Mouse (Mus musculus) forebrain, embryonic 10.5 days (tissue): Measurements from ENCODE around the gene Rtn3. TPM values are rescaled to one million over a fixed set of nuclear protein-coding genes. Genes with fewer than 3 reads are reported as not detected.

Experiments
- DNase-seq: peaks from one replicate; pipeline ENCODE4 v3.0.0-alpha.2; 2017; ENCODE audit warnings: low spot score; ENCODE audit errors: extremely low spot score
- H3K27ac ChIP-seq: fragments of 300-500 bp; sonication (generic); 2 replicates; pipeline ENCODE4 v1.5.1; 2016; ENCODE audit warnings: mild to moderate bottlenecking
- H3K27me3 ChIP-seq: fragments of 300-500 bp; sonication (generic); 2 replicates; pipeline ENCODE4 v1.6.1; 2016; ENCODE audit warnings: mild to moderate bottlenecking; ENCODE audit not compliant: poor library complexity, severe bottlenecking
- H3K36me3 ChIP-seq: fragments of 300-500 bp; sonication (generic); replicated peaks from 2 replicates; pipeline ENCODE4 v1.6.1; 2016; ENCODE audit warnings: mild to moderate bottlenecking, moderate library complexity
- H3K4me1 ChIP-seq: fragments of 300-500 bp; sonication (generic); 2 replicates; pipeline ENCODE4 v1.6.1; 2016
- H3K4me3 ChIP-seq: fragments of 300-500 bp; sonication (generic); 2 replicates; pipeline ENCODE4 v1.5.1; 2016; ENCODE audit warnings: mild to moderate bottlenecking, moderate library complexity
- H3K9me3 ChIP-seq: fragments of 300-500 bp; sonication (generic); 2 replicates; pipeline ENCODE4 v1.6.1; 2016; ENCODE audit warnings: mild to moderate bottlenecking, moderate library complexity
- WGBS: fragments of 180-500 bp; shearing (Covaris S2); methylation state at CpG from one replicate; pipeline ENCODE4 v1.1.7; 2016; 5-methylcytosine and 5-hydroxymethylcytosine counted together
- polyA plus RNA-seq: library from polyadenylated mRNA; unstranded; fragments of >200 nt; fragmentation: Nextera tagmentation; extraction: Ambion mirVana; gene quantifications from 2 replicates; pipeline ENCODE4 v1.2.1, GENCODE M21; 2016

Rtn3 gene
- polyA plus RNA-seq, 1 experiment from 2014 or later, result 237 TPM

DNA sequence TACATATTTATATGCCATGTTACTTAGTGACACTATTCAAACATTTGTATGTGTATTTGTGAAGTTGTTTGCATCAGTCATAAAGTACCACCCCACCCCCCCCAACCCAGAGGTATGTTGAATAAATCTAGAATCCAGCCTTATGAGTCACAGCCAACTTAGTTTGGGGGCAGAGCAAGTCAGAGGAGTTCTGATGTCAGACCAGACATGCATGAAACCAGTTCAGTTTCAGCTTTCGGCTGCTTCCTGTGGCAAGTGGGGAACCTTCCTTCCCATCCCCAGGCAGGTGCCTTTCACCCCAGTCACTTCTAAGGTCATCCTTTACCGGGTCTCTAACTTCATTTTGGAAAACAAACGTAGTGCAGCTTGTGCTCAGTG, 57.7 kb downstream of the Rtn3 start:
- H3K4me3 ChIP-seq, result no peak overlapping the region
- H3K27me3 ChIP-seq, result peaks cover 39% of the 10 kb centered on the region
- no peak for DNase-seq
- H3K36me3 ChIP-seq, result peaks cover 98% of the 10 kb centered on the region
- peaks cover 46% of the 10 kb centered on the region for H3K4me1 ChIP-seq
- WGBS, result 68% methylated on average over 3 of the region's 3 CpGs
- H3K9me3 ChIP-seq, result no peaks in the 10 kb centered on the region
- H3K27ac ChIP-seq, result no peak overlapping the region

DNA sequence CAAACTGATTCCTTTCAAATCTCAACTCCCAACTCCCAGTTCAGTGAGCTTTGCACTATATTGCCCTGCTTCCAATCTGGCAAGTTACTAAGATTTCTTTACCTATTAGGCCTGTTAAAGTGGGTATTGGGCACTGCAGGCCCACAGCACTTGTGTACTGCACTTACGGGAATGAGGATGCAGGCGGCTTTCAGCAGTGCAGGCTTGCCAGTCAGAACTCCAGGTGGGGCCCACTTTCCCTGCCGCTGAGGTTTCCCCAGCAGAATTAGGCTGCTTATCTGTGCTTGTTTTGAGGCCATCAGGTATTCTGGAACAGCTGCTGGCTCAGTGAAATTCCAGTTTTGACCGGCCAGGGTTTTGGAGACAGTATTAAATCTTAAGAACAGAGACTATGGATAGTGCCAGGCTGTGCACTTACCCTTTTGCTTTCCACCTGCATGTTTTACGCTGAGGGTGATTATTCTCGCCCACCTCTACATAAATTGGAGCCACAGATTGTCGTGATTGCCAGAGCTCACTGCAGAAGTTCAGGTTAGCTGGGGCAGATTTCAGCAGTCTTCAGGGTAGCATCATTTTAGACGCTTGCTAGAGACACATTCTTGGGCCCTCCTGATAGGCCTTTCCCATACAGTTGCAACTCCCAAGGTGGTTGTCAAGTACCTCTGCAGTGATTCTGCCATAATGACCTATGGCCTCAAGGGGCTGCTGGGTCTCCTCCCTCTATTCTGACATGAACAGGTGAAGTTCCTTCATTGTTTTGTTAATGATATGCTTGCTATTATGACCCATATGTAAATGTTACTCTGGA, 58.3 kb downstream of the Rtn3 start:
- Histone ChIP-seq H3K27me3 (peaks cover 44% of the 10 kb centered on the region), H3K27ac (no peak overlapping the region), H3K36me3 (peaks cover 98% of the 10 kb centered on the region), H3K9me3 (no peaks in the 10 kb centered on the region), H3K4me1 (peaks cover 52% of the 10 kb centered on the region), H3K4me3 (no peak overlapping the region)
- 71% methylated on average over 8 of the region's 8 CpGs for WGBS
- DNase-seq, result no peak

- no peak for DNase-seq
- 0 out of 2 replicates have a peak overlapping the region, but pooled peaks have one; percentile 80 for H3K27ac ChIP-seq
- 61% methylated on average over 7 of the region's 7 CpGs for WGBS
- H3K36me3 ChIP-seq, result peaks cover 98% of the 10 kb centered on the region
- H3K4me1 ChIP-seq, result peaks cover 58% of the 10 kb centered on the region
- no peaks in the 10 kb centered on the region for H3K9me3 ChIP-seq
- peaks cover 46% of the 10 kb centered on the region for H3K27me3 ChIP-seq
- peak overlapping the region; percentile 42; the same call in 1 of the 2 replicates for H3K4me3 ChIP-seq
Observed at GRCm38 (mm10) chr19:7424131-7424530, 59.0 kb downstream of the Rtn3 start.

DNA sequence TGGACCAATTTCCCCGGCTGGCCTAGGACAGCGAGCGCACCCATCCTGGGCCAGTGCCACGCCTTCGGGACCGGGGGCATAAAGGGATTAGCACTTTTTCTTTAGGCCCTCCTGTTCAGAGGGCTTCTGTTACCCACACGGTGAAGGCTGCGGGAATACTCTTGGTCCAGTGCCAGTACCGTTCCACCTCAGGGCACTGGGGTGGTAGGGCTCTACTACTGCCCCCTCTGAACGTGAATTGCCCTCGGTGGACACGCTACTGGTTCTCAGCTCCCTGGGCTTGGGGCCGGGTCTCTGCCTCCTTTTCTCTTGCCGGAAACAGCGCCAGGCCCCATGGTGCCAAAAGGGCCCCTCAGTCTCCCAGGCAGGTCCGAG, 59.4 kb downstream of the Rtn3 start:
- WGBS, result 20% methylated on average over 16 of the region's 16 CpGs
- Histone ChIP-seq H3K27ac (peak overlapping the region; percentile 80), H3K27me3 (peaks cover 46% of the 10 kb centered on the region), H3K4me3 (peak overlapping the region; percentile 42), H3K36me3 (peaks cover 94% of the 10 kb centered on the region), H3K4me1 (peaks cover 63% of the 10 kb centered on the region), H3K9me3 (no peaks in the 10 kb centered on the region)
- peak; percentile 43 for DNase-seq

- peak; percentile 58 for DNase-seq
- Histone ChIP-seq H3K27me3 (peaks cover 46% of the 10 kb centered on the region), H3K27ac (peak overlapping the region; percentile 80), H3K36me3 (peaks cover 89% of the 10 kb centered on the region), H3K9me3 (no peaks in the 10 kb centered on the region), H3K4me1 (peaks cover 66% of the 10 kb centered on the region), H3K4me3 (peak overlapping the region; percentile 42)
- WGBS, result 12% methylated on average over 51 of the region's 51 CpGs
Observed at GRCm38 (mm10) chr19:7423028-7423655, 59.9 kb downstream of the Rtn3 start.

DNA sequence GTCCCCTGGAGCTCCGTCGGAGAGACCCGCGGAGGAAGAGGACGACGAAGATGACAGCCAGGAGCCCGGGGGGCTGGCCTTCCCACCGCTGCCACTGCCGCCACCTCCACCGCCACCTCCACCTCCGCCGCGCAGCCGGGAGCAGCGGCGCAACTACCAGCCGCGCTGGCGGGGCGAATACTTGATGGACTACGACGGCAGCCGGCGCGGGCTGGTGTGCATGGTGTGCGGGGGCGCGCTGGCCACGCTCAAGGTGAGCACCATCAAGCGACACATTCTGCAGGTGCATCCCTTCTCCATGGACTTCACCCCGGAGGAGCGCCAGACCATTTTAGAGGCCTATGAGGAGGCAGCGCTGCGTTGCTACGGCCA, 60.4 kb downstream of the Rtn3 start:
- H3K4me1 ChIP-seq, result peaks cover 66% of the 10 kb centered on the region

DNA sequence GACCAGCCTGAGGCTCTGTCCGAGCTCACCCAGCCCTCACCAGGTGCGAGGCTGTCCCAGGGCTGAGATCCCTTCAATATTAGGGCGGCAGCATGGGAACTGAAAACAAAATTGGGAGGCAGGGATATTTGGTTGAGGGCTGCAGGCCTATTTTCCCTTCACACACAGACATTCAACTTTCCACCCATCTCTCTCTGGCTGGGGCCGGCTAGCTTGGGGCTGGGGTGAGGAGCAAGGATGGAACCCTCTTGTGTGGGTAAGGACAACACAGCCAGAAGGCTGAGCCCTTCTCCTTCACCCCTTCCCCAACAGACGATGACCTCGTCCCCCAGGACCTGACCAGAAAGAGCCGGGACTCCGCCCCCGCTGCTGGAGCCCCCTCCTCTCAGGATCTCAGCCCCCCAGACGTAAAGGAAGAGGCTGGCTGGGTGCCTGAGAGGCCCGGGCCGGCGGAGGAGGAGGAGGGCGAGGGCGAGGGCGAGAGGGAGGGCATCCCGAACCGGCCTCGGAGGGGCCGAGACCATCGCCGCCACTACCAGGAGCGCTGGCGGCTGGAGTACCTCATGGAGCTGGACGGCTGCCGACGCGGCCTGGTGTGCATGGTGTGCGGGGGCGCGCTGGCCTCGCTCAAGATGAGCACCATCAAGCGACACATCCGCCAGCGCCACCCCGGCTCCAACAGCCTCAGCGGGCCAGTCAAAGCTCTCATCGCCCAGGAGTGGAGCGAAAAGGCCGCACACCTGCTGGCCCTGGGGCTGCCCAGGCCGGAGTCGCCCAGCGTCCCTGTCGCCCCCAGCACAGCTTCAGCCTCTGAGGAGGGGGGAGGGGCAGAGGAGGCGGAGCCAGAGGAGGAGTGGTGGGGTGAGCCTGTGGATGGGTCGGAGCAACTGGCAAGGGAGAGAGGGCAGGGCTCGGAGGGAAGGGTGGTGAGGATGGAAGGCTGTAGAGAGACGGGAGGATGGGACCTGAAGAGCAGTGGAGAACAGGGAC, 61.2 kb downstream of the Rtn3 start:
- DNase-seq, result peak; percentile 79
- peaks cover 46% of the 10 kb centered on the region for H3K27me3 ChIP-seq
- no peaks in the 10 kb centered on the region for H3K9me3 ChIP-seq
- H3K27ac ChIP-seq, result peak overlapping the region; percentile 80
- peak overlapping the region; percentile 42 for H3K4me3 ChIP-seq
- 7% methylated on average over 48 of the region's 48 CpGs for WGBS
- peaks cover 76% of the 10 kb centered on the region for H3K36me3 ChIP-seq
- peaks cover 67% of the 10 kb centered on the region for H3K4me1 ChIP-seq

More for the DNA sequence above, 60.4 kb downstream of the Rtn3 start:
- Histone ChIP-seq H3K4me3 (peak overlapping the region; percentile 42), H3K36me3 (peaks cover 84% of the 10 kb centered on the region), H3K27me3 (peaks cover 46% of the 10 kb centered on the region), H3K9me3 (no peaks in the 10 kb centered on the region), H3K27ac (peak overlapping the region; percentile 80)
- WGBS, result 9% methylated on average over 35 of the region's 35 CpGs
- DNase-seq, result peak; percentile 35

- no peak for DNase-seq
- Histone ChIP-seq H3K27ac (peak overlapping the region; percentile 80), H3K4me1 (peaks cover 76% of the 10 kb centered on the region), H3K9me3 (no peaks in the 10 kb centered on the region), H3K4me3 (peak overlapping the region; percentile 42), H3K27me3 (peaks cover 51% of the 10 kb centered on the region), H3K36me3 (peaks cover 67% of the 10 kb centered on the region)
- WGBS, result 57% methylated on average over 27 of the region's 27 CpGs
Observed at GRCm38 (mm10) chr19:7420841-7421601, 62.1 kb downstream of the Rtn3 start.

- H3K4me1 ChIP-seq, result peaks cover 80% of the 10 kb centered on the region
- H3K36me3 ChIP-seq, result peaks cover 60% of the 10 kb centered on the region
- 72% methylated on average over 12 of the region's 12 CpGs for WGBS
Observed at GRCm38 (mm10) chr19:7420108-7420507, 63.0 kb downstream of the Rtn3 start.

GRCm38 (mm10) chr19:7419134-7419533, 63.9 kb downstream of the Rtn3 start:
- peak overlapping the region; percentile 99; the same call in 1 of the 2 replicates for H3K27ac ChIP-seq
- DNase-seq, result no peak
- WGBS, result 39% methylated on average over 6 of the region's 6 CpGs
- no peaks in the 10 kb centered on the region for H3K9me3 ChIP-seq
- peak overlapping the region; percentile 88 for H3K4me3 ChIP-seq
- H3K36me3 ChIP-seq, result peaks cover 50% of the 10 kb centered on the region
- peaks cover 61% of the 10 kb centered on the region for H3K27me3 ChIP-seq
- H3K4me1 ChIP-seq, result peaks cover 72% of the 10 kb centered on the region

More at GRCm38 (mm10) chr19:7420108-7420507, 63.0 kb downstream of the Rtn3 start:
- H3K27me3 ChIP-seq, result peaks cover 60% of the 10 kb centered on the region
- DNase-seq, result no peak
- 0 out of 2 replicates have a peak overlapping the region, but pooled peaks have one; percentile 48 for H3K27ac ChIP-seq
- no peaks in the 10 kb centered on the region for H3K9me3 ChIP-seq
- H3K4me3 ChIP-seq, result peak overlapping the region; percentile 88

DNA sequence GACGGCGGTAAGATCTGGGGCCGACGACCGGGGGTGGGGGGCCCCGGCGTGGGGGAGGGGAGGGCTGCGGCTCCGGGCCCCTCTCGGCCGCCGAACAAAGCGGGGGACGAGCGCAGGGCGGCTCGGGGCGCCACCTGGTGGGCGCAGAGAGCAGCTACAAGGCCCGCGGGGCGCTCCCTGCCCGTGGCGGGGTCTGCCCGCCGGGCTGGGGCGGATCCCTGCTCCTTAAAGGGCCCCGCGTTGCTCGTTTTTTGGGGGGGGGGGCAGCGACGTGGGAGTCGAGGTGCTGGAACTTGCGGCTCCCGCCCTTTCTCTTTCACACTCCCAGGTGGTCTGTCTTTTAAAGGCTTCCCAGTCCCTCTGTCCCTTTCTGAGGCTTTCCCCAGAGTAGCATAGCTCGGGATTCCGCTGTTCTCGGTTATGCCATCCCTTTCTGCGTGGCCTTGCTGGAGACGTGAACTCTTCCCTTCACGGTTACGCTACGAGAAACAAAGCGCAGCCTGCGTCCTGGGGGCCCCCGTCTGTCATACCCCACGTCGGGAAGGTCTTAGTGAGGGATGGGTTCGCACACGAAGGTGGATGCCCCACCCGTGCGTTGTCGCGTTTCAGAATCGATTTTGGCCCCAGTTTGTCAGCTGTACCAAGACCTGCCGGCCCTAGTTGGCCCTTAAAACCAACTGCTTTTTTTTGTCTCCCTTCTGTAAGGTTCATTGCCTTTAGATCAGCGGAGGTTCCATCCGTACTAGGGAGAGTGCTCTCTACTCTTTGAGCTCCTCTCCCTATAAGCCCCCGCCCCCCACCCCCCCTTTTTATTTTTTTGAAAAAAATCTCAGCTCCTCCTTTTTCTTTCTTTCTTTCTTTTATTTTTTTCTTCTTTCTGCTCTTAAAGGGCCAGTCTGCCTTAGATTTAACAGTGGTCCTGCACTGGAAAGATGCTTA, 64.9 kb downstream of the Rtn3 start:
- WGBS, result under 1% methylated on average over 56 of the region's 59 CpGs

More for the DNA sequence above, 64.9 kb downstream of the Rtn3 start:
- Histone ChIP-seq H3K27me3 (peaks cover 51% of the 10 kb centered on the region), H3K4me3 (peak overlapping the region; percentile 88), H3K9me3 (no peaks in the 10 kb centered on the region), H3K27ac (peak overlapping the region; percentile 99), H3K4me1 (peaks cover 62% of the 10 kb centered on the region), H3K36me3 (peaks cover 40% of the 10 kb centered on the region)
- peak; percentile 78 for DNase-seq
